Mouse (Mus musculus): ENCODE data around the gene Sh3gl1.
"Not testable (repeated sequence)": the region's sequence is repeated elsewhere in the genome, so short reads cannot be mapped to it uniquely, and the experiment has no call there.

The Sh3gl1 gene

GRCm38 (mm10) chr17:56036176-56036900 lies at the start of gene Sh3gl1:
TSS of gene Sh3gl1 (minus strand) at chr17:56036635.
- DNase-seq (ENCODE audit: low read depth) = peak; percentile 97

- no peak for DNase-seq (ENCODE audit: low read depth)
Measured at GRCm38 (mm10) chr17:56080781-56081585, 44.5 kb upstream of the Sh3gl1 start.

- DNase-seq (ENCODE audit: low read depth) = no peak
Measured at GRCm38 (mm10) chr17:56079921-56080320, 43.5 kb upstream of the Sh3gl1 start.

- peak; percentile 99 for DNase-seq (ENCODE audit: low read depth)
Measured at GRCm38 (mm10) chr17:56078880-56079795, 42.7 kb upstream of the Sh3gl1 start, which contains the start of gene Hdgfl2. TSS of gene Hdgfl2 (plus strand) at chr17:56079634.

GRCm38 (mm10) chr17:56078361-56078760 lies 41.9 kb upstream of the Sh3gl1 start:
- not testable (repeated sequence) for DNase-seq (ENCODE audit: low read depth)

- DNase-seq (ENCODE audit: low read depth) = no peak
Measured at GRCm38 (mm10) chr17:56077523-56077922, 41.1 kb upstream of the Sh3gl1 start.

- DNase-seq (ENCODE audit: low read depth) = peak; percentile 92
Measured at GRCm38 (mm10) chr17:56074827-56075208, 38.4 kb upstream of the Sh3gl1 start, which contains the start of gene Ubxn6. TSS of gene Ubxn6 (minus strand) at chr17:56075028.

GRCm38 (mm10) chr17:56074097-56074826 lies 37.8 kb upstream of the Sh3gl1 start:
- DNase-seq (ENCODE audit: low read depth) = peak; percentile 86

GRCm38 (mm10) chr17:56072243-56072642 lies 35.8 kb upstream of the Sh3gl1 start:
- DNase-seq (ENCODE audit: low read depth) = no peak

GRCm38 (mm10) chr17:56071126-56071525 lies 34.7 kb upstream of the Sh3gl1 start:
- DNase-seq (ENCODE audit: low read depth) = no peak

- no peak for DNase-seq (ENCODE audit: low read depth)
Measured at GRCm38 (mm10) chr17:56069066-56069465, 32.6 kb upstream of the Sh3gl1 start.

- DNase-seq (ENCODE audit: low read depth) = no peak
Measured at GRCm38 (mm10) chr17:56066451-56066850, 30.0 kb upstream of the Sh3gl1 start.

GRCm38 (mm10) chr17:56065715-56066114 lies 29.3 kb upstream of the Sh3gl1 start:
- DNase-seq (ENCODE audit: low read depth) = not testable (repeated sequence)

GRCm38 (mm10) chr17:56062081-56062480 lies 25.6 kb upstream of the Sh3gl1 start:
- no peak for DNase-seq (ENCODE audit: low read depth)

- no peak for DNase-seq (ENCODE audit: low read depth)
Measured at GRCm38 (mm10) chr17:56057381-56058120, 21.1 kb upstream of the Sh3gl1 start.

GRCm38 (mm10) chr17:56055945-56056678 lies 19.7 kb upstream of the Sh3gl1 start:
- DNase-seq (ENCODE audit: low read depth) = no peak

- no peak for DNase-seq (ENCODE audit: low read depth)
Measured at GRCm38 (mm10) chr17:56054938-56055337, 18.5 kb upstream of the Sh3gl1 start.

GRCm38 (mm10) chr17:56051369-56051768 lies 14.9 kb upstream of the Sh3gl1 start:
- DNase-seq (ENCODE audit: low read depth) = no peak

GRCm38 (mm10) chr17:56040857-56041163 lies 4.4 kb upstream of the Sh3gl1 start:
- peak; percentile 20 for DNase-seq (ENCODE audit: low read depth)

Measured in c-Kit-positive CD71-negative TER-119-negative erythroid progenitor cells, embryonic 14.5 days (primary cell).